Mouse (Mus musculus) megakaryocyte-erythroid progenitor cell, adult 5-6 weeks (primary cell): ENCODE results near the gene Mutyh. TPM values are rescaled to one million over a fixed set of nuclear protein-coding genes. Genes with fewer than 3 reads are reported as not detected.
"Not testable (repeated sequence)": the region's sequence is repeated elsewhere in the genome, so short reads cannot be mapped to it uniquely, and the experiment has no call there.

Experiments
- ATAC-seq: replicated peaks from 2 replicates; pipeline ENCODE4 v1.8.0; 2016; ENCODE audit warnings: mild to moderate bottlenecking, inconsistent platforms; ENCODE audit not compliant: severe bottlenecking, poor library complexity, low FRiP score, low TSS enrichment
- total RNA-seq, 2 experiments: library from RNA; stranded (forward) in 1 of 2; stranded (reverse) in 1 of 2; fragments of 200-1000, 215-1000 nt in 1 of 2; fragments of >200 nt in 1 of 2; fragmentation: Nextera tagmentation in 1 of 2; gene quantifications; 2 replicates each; pipeline ENCODE4 v1.2.3; 2014 to 2017

Gene Mutyh
- total RNA-seq, 2 experiments from 2014 or later = 2.5 TPM; not detected in 1

GRCm38 (mm10) chr4:116819968-116820901 is 12.7 kb downstream of the Mutyh start:
- no peak for ATAC-seq

- ATAC-seq = peak; percentile 76
These were observed 13.6 kb downstream of the Mutyh start for GRCm38 (mm10) chr4:116820902-116821693.

GRCm38 (mm10) chr4:116821694-116822016 is 14.1 kb downstream of the Mutyh start, which contains the start of gene Hpdl:
Gene Hpdl, minus strand, starts transcription at chr4:116821707.
- no peak; the same call in 1 of the 2 replicates for ATAC-seq

GRCm38 (mm10) chr4:116824541-116825004 is 17.1 kb downstream of the Mutyh start:
- peak; percentile 51 for ATAC-seq

GRCm38 (mm10) chr4:116827819-116828218 is 20.3 kb downstream of the Mutyh start:
- ATAC-seq = peak; percentile 67

- ATAC-seq = no peak
These were observed 22.0 kb downstream of the Mutyh start for GRCm38 (mm10) chr4:116829364-116830069.

- ATAC-seq = no peak
These were observed 22.5 kb downstream of the Mutyh start for GRCm38 (mm10) chr4:116830070-116830368.

GRCm38 (mm10) chr4:116838999-116839398 is 31.5 kb downstream of the Mutyh start:
- ATAC-seq = no peak

- not testable (repeated sequence) for ATAC-seq
These were observed 32.6 kb downstream of the Mutyh start for GRCm38 (mm10) chr4:116840096-116840495.

GRCm38 (mm10) chr4:116840841-116841240 is 33.3 kb downstream of the Mutyh start:
- no peak for ATAC-seq

GRCm38 (mm10) chr4:116844324-116844723 is 36.8 kb downstream of the Mutyh start:
- ATAC-seq = no peak

GRCm38 (mm10) chr4:116849901-116850300 is 42.4 kb downstream of the Mutyh start:
- ATAC-seq = no peak

GRCm38 (mm10) chr4:116854286-116854685 is 46.8 kb downstream of the Mutyh start:
- no peak for ATAC-seq

GRCm38 (mm10) chr4:116857203-116857602 is 49.7 kb downstream of the Mutyh start:
- no peak for ATAC-seq

- no peak for ATAC-seq
These were observed 52.2 kb downstream of the Mutyh start for GRCm38 (mm10) chr4:116859711-116860110.

- no peak for ATAC-seq
These were observed 54.5 kb downstream of the Mutyh start for GRCm38 (mm10) chr4:116862023-116862422.
